Mouse (Mus musculus): ENCODE measurements around the gene Tceal9.
"Not testable (repeated sequence)": the region's sequence is repeated elsewhere in the genome, so short reads cannot be mapped to it uniquely, and the experiment has no call there.

The Tceal9 gene

DNA sequence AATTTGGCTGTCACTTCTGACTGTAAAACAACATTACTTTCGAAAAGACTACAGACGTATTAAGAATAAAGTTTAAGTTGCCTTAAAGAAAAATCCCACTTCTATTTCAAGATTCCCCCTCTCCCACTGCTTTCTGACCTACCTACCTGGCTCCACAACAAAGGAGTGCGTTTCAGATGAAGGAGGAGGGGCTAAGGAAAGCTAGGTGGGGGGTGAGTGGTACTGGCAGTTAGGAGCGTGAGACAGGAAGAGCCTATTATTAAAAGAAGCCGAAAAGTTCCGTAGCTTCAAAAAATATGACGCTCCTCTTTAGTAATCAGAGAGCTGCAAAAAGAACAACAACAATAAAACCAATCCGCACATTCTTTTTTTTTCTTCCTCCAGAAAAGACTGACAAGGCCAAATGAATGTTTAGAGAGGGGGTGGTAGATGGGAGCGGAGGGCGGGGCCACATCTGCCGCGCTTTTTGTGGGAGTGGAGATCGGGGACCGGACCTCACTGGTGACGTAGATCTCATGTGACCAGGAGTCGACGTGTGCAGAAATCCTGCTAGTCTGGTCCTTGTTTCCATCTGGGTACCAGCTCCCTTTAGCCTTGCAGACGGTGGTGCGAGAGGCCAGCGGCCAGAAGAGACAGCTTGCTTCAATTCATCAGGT, at the start of gene Tceal9:
Tceal9 (plus strand) TSS at position 506 of the 656 bp plus-strand sequence.
- in situ Hi-C loops (cut with MboI; ENCODE audit: low sequenced_read_pairs) = no loop called here

DNA sequence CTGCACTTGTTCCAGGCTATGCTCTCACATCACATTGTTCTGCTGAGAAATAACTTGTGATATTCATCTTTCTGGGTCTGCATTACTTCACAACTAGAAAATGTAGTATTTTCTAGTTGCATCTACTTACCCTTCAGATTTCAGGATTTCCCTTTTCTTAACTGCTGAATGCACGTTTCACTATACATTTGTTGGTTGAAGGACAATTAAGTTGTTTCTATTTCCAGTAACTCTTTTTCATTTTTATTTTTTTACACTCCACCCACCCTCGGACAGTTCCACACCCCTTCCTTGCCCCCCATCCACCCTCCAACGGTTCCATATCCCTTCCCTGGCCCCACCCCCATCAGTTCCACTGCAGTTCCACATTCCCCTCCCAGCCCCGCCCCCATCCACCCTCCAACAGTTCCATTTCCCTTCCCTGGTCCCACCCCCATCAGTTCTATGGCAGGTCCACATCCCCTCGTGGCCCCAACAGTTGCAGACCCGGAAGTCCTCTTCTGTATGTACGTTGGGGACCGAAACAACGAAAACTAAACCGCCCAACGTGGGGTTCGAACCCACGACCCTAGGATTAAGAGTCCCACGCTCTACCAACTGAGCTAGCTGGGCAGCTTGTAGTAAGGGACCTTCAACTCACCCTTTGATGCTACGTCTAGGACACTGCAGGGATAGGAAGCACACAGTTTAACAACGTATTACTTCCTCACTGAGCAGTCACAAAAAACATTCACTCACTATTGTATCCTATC, 49.5 kb upstream of the Tceal9 start:
- in situ Hi-C loops (cut with MboI; ENCODE audit: low sequenced_read_pairs) = no loop called here

DNA sequence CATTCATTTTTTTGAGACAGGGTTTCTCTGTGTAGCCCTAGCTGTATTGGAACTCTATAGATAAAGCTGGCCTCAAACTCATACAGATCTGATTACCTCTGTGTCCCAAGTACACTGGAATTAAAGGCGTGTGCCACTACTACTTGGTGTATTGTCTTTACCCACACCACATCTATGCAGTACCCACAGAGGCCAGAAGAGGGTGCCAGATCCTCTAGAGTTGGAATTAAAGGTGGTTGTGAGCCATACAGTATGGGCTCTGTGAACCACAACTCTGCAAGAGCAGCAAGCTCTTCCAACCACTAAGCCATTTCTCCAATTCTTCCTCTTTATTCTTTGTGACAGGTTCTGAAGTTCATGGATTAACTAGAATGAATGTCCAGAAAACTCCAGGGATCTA, 48.0 kb upstream of the Tceal9 start:
- in situ Hi-C loops (cut with MboI; ENCODE audit: low sequenced_read_pairs) = no loop called here

DNA sequence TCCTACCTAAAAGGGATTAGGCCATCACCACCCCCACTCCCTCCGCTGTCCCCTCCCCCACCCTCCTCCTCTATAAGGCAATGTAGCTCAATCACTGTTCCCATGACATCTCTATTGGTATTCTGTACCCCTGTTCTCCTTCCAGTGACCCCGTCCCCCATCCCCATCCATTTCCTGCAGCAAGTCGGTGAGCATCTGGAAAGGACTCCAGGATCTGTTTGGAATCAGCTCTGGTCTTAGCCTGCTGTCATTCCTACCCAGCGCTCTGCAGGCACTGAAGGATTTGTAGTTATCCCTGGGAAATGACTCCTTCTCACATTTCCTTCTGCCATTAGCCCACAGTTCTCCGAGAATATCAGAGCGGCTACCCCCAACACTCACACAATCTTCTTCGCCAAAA, 41.6 kb upstream of the Tceal9 start:
- in situ Hi-C loops (cut with MboI; ENCODE audit: low sequenced_read_pairs) = no loop called here

DNA sequence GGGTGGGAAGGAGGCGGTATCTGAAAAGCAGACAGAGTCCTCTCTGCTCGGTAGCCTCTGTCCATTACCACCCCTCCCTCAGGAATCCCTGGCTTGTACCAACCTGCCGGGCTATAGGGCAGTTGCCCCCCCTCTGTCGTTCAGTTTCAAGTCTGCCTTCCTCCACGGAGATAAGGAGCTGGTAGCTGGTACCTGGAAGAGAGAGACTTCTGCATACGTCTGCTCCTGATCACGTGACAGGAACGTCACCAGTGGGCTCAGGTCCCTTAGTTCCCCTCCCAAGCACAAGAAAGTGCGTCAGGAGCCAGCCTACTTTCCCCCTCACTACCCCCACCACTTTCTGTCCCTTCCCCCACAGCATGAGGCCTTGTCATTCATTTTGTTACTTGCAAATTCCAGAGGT, 41.2 kb upstream of the Tceal9 start, which contains the start of gene Tceal5:
Tceal5 (minus strand) TSS at position 213 of the 403 bp plus-strand sequence.
- in situ Hi-C loops (cut with MboI; ENCODE audit: low sequenced_read_pairs) = no loop called here

DNA sequence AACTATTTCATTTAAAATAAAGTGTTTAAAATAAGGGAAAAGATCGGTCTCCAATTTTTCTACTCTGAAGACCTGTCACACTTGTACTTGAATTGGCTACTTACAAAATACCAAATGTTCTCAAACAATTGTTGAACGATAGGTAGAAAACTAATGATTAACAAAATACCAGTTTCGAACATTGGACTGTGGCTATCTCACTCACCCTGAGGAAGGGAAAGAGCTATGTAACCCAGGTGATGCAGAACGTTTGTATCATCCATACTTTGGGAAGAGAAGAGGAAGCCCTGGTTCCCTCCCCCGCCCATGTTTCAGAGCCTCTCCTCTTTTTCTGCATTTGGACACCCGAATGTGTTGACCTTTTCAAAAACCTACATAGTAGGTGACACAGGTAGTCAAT, 40.5 kb upstream of the Tceal9 start:
- in situ Hi-C loops (cut with MboI; ENCODE audit: low sequenced_read_pairs) = no loop called here

DNA sequence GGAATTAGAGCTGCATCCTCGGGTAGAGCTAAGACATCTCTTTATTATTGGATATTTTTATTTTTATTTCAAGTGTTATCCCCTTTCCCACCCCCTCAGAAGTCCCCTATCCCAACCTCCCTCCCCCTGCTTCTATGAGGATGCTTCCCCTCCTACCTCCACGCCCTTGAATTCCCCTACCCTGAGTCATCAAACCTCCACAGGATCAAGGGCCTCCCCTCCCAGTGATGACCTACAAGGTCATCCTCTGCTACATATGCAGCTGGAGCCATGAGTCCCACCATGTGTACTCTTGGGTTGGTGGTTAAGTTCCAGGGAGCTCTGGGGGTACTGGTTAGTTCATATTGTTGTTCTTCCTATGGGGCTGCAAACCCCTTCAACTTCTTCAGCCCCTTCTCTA, 31.5 kb upstream of the Tceal9 start:
- in situ Hi-C loops (cut with MboI; ENCODE audit: low sequenced_read_pairs) = no loop called here

DNA sequence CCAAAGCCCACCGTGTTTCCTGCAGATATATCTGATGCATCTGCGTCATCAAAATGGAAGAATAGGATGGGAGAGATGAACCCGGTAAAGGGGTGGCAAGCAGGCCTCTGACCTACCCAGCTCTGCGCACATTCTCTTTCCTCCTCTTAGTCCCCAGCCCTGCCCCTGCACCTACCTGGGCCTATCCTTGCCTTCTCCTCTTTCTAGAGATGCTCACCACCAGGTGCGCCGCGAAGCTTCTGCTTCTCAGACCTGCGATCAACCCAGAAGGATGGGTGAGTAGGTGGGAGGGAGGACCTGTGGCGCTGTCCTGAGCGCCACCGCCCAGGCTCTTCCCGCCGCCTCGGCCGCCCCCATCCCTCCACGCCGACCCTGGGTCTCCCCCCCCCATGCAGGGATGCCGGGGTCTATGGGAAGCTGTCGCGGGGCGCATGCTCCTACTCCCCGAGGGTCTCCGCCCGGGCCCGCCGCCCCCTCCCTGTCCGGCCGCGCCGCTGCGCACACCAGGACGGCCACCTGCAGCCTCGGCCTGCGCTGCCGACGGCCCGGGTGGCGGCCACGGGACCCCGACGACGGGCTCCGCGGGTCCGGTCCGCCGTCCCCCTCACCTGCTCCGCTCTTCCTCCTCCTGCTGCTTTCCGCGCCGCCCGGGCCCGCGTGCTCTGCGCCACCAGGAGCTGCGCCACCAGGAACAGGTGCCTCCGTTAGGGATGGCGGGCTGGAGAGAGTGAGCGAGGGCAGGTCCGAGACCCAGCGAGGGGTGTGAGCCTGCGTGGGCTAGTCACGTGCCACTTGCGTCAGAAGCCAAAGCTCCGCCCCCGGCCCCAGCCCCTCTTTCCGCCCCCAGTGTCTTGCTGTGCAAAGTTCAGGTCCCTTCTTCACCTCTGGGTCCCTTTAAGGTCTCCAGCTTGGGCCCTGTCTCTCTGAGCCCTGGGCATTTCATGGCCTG, 29.9 kb upstream of the Tceal9 start, which contains the start of the genes Tceal7 and Bex1:
Tceal7 (plus strand) TSS at position 51 of the 949 bp plus-strand sequence.
Bex1 (minus strand) TSS at position 785 of the 949 bp plus-strand sequence.
- in situ Hi-C loops (cut with MboI; ENCODE audit: low sequenced_read_pairs) = not testable (repeated sequence)

DNA sequence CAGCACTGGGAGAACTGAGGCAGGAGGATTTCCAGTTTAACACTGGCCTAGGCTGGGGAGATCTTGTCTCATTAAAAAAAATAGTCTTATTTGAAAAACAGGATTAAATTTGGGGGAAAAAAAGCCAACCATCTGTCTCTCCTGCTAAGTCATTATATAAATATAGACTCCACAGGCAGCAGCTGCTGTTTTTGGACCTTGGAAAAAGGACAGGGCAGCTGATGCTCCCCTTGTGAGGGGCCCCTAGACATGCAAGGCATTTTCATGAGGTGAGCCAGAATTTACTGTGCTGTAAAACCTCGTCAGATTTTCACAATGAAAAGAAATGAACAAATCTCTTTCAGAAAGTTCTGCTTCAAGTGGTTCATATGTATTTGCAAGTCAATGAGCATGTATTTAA, 28.6 kb upstream of the Tceal9 start:
- in situ Hi-C loops (cut with MboI; ENCODE audit: low sequenced_read_pairs) = no loop called here

DNA sequence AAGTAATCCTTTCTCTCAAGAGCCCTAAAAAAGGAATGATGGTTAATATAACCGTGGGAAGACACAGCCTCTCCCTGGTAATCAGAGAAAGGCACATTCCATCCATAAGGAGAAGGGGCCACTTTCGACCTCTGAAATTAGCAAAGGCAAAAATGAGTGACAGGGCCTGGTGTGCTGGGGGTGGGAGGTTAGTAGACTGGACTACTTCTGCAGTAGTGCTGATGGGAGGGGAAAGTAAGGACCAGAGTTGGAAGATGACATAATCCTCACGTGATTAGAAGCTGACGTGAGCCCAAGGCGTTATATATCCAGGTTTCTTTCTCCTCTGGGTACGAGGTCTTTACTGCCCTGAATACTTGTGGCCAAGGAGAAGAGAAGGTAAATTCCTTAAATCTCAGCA, 21.2 kb upstream of the Tceal9 start:
- in situ Hi-C loops (cut with MboI; ENCODE audit: low sequenced_read_pairs) = no loop called here

DNA sequence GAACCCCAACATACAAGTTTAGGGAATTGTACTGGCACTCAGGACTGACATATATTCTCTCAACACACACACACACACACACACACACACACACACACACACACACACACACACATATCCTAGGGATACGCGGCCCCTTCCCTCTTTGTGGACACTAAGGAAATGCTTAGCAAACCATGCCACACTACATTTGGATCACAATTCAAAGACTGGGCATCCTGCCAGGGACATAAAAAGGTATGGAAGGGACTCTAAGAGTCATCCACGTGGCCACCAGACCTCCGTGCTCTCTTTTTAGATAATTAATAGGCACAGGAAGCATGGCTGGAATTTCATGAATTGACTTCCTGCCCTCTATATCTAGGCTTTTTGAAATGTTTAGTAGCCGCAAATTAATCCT, 17.1 kb upstream of the Tceal9 start:
- in situ Hi-C loops (cut with MboI; ENCODE audit: low sequenced_read_pairs) = no loop called here

DNA sequence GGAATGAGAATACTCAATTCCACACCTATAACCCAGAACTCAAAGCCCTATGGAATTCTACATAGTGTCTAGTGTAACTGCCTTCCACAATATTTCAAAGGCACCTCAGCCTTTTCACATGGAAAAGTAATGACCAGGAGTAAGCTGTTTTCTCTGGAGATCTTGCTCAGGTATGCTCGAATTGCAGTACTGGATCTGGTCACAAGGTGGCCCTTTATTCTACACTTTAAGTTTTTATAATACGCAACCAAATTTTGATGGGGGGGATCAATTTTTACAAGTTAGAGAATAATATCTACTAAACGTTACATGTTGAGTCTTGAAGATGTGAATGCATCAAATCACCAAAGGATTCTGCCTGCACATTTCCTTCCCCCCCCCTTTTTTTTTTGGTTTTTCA, 6.8 kb upstream of the Tceal9 start:
- in situ Hi-C loops (cut with MboI; ENCODE audit: low sequenced_read_pairs) = loop anchor here (10.0 kb wide), 1 partner anchor 67 kb away; no protein-coding TSS in a partner anchor

DNA sequence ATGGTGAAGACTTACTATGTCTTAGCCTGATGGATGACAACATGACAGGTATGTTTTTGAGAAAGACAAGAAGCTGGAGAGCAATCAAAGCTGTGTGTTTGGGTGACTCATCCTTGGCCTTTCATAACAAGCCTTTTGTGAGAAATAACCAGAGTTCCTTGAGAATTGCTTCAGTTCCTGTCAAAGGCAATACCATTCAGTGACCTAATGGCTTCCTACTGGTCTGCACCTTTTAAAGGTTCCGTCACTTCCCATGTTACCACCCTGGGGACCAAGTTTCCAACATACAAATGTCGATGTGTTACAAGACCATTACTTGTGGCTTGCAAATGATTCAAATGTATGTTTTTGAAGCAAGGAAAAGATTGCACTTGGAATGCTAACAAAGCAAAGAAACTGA, 1.7 kb upstream of the Tceal9 start:
- in situ Hi-C loops (cut with MboI; ENCODE audit: low sequenced_read_pairs) = no loop called here

DNA sequence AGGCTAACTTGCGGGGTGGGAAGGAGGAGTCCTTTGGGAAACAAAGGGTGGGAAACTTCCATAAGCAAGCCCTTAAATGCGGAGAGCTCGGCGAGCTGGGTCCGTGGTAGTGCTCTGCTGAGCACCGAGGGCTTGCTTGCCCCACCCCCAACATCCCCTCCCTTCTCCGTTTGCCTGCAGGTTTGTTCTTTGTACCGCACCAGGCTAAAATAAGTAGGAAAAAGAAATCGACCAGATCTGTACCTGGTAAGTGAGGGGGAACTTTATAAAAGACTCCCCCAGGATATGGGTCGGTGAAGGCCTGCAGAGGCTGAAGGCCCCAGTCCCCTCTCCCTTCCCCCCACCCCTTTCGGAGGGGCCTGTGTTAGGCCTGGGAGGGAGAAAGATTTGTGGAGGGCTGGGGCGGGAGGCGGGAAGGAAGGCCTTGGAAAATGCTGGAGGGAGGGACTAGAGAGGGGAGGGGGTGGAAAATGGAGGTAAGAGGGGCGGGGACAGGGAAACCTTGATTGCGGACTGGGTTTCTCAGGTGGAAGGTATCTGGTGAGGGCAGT, 717 bp downstream of the Tceal9 start:
- in situ Hi-C loops (cut with MboI; ENCODE audit: low sequenced_read_pairs) = no loop called here

DNA sequence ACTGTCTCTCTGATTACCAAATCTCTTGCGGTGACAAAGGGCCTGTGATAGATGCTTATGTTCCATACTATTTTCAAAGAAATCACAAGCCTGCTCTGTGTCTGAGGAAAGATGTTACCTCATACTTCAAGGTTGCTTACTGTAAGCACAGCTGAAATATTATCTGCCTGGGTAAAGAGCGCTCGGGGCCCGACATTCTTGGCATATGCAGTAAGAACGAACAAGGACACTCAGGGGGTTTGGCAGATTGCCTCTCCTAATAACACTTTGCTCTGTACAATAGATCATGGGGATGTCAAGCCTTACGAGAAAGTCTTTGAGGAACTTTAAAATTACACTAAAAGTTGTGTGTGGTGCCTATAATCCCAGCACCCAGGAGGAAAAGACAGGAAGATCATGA, 3.9 kb downstream of the Tceal9 start:
- in situ Hi-C loops (cut with MboI; ENCODE audit: low sequenced_read_pairs) = no loop called here

DNA sequence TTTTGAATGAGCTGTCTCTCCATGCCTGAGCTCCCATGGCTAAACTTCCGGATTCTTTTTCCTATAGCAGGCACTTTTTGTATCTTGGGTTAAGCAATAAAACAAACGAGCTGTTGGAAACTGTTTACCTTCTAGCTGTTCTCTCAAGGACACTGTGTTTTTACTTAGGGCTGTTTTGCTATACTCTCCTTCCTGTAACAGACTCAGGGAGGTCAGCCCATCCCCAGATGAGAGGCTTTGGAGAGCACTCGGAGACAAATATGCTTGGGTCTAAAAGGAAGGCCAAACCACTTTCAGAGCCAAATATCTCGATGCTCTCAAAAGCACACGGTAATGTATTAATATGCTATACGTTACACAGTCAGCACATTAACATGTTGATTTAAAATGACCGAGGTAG, 4.8 kb downstream of the Tceal9 start:
- in situ Hi-C loops (cut with MboI; ENCODE audit: low sequenced_read_pairs) = no loop called here

DNA sequence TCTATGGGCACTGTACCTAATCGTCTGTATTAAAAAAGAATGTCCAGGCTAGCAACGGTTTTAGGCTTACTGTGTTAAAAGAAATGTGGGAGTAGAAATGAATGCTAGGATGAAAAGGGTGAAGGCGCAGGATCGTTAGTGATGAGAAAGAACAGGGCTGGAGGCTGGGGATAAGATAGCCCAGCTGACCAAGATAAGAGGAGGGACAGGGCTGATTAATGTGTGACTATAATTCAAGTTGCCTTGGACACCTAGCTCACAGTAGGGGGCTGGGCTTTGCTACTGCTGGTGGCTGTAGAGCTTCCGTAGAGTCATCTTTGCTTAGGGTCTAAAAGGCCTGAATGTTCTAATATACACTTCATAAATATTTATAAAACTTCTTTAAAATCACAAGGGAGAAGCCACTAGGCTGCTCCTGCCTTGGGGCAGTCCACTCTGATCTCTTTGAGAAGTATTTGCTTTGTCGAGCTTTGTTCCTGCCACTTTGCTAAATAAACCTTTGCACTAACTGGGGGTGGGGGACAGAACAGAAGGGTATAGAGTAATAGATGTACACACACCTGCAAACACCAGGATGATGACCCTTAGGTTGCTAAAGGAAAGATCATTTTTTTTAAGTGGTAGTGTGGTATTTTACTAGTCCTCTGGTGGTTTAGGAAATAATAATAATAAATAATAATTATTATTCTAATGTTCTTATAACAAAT, 7.3 kb downstream of the Tceal9 start:
- in situ Hi-C loops (cut with MboI; ENCODE audit: low sequenced_read_pairs) = no loop called here

DNA sequence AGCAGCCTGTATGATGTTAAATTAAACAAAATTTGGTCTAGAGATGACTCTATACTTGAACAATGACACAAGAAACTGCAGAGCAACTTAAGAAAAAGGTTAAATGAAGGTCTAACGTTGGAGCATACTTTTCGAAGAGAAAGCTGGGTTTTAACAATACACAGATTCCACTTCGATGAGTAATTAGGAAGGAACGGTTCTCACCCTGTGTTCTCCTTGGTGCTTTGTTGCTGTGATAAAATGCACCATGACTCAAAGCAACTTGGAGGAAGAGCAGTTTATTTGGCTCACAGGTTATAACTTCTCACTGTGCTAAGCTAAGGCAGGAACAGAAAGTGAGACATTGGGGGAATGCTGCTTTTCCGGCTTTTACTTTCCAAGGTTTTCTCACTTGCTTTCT, 22.8 kb downstream of the Tceal9 start:
- in situ Hi-C loops (cut with MboI; ENCODE audit: low sequenced_read_pairs) = no loop called here

DNA sequence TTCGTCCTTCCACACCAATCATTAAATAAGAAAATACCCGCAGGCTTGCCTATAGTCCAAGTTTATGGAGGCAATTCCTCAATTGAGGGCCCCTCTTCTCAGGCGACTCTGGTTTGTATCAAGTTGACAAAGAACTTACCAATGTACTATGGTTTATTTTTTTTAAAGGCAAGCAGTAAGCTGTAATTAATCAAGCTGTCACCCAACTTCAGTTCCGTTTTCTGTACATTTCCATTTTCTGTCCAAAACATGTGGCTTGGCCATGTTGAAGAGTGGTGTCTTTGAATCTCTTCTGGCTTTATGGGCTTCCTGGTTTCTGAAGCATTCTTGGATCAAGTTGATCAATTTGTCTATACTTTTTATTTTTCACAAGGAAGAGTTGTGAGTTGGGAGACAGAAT, 23.3 kb downstream of the Tceal9 start:
- in situ Hi-C loops (cut with MboI; ENCODE audit: low sequenced_read_pairs) = no loop called here

DNA sequence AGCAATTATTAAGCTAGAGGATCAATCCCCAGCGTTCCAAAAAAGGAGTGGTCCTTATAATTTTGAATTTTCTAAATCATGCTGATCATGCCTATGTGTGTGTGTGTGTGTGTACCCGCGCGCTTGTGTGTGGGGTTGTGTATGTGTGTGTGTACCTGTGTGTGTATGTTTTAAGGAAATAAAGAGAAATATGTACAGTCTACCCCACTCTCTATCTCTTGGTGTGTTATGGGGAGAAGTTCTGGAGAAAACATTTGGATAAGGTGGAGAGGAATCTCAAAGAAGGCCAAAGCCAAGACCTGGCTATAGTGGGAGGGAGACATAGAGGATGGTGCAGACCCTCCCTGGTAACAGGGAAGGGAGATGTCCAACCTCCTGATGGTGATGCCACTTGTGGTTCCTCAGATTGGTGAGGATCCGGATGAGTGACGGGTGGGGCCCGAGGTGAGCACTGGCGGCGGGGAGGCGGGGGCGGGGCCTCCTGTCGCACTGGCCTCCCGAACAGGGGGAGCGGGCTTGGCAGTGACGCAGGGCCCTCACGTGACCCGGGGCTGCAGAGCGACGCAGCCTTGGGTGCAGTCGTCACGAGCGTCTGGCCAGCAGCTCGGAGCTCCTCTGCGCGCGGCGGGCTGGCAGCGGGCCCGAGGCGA, 25.0 kb downstream of the Tceal9 start, which contains the start of gene Bex3:
Bex3 (plus strand) TSS at position 511 of the 650 bp plus-strand sequence.
- in situ Hi-C loops (cut with MboI; ENCODE audit: low sequenced_read_pairs) = not testable (repeated sequence)
